Mouse (Mus musculus) adrenal gland, adult 18-20 months (tissue): ENCODE results near the gene Atf4. TPM values are rescaled to one million over a fixed set of nuclear protein-coding genes. Genes with fewer than 3 reads are reported as not detected.

Experiments
- DNase-seq, 2 experiments: peaks; one replicate each; pipeline ENCODE4 v3.0.0; 2021 to 2022; ENCODE audit warnings: low spot score in 2 of 2
- long read RNA-seq, 2 experiments: library from polyadenylated mRNA; stranded (forward); transcript quantifications; one replicate each; pipeline ENCODE4 v2.0.0; 2021
- total RNA-seq, 2 experiments: library from RNA; stranded (reverse); gene quantifications; 1 replicate in 1 of 2; 2 replicates in 1 of 2; pipeline ENCODE4 v1.2.3; 2021

Gene Atf4
- 100 to 1,000 TPM; 237 to 275 TPM for total RNA-seq
- long read RNA-seq, experiment 1, transcript Atf4-201 (3 exons, 1,725 nt) = major isoform, 48 of 56 reads
- long read RNA-seq, experiment 1, partial matches to known transcripts = 5 of 56 reads
- long read RNA-seq, experiment 1, other reads (novel, unspliced or antisense) = 0 of 56 reads
- long read RNA-seq, experiment 2, transcript Atf4-203 (1 exons, 2,019 nt) = minor isoform, 38 of 114 reads
- long read RNA-seq, experiment 2, transcript Atf4-201 (3 exons, 1,725 nt) = major isoform, 54 of 114 reads
- long read RNA-seq, experiment 2, partial matches to known transcripts = 21 of 114 reads
- long read RNA-seq, experiment 2, other reads (novel, unspliced or antisense) = 1 of 114 reads

DNA sequence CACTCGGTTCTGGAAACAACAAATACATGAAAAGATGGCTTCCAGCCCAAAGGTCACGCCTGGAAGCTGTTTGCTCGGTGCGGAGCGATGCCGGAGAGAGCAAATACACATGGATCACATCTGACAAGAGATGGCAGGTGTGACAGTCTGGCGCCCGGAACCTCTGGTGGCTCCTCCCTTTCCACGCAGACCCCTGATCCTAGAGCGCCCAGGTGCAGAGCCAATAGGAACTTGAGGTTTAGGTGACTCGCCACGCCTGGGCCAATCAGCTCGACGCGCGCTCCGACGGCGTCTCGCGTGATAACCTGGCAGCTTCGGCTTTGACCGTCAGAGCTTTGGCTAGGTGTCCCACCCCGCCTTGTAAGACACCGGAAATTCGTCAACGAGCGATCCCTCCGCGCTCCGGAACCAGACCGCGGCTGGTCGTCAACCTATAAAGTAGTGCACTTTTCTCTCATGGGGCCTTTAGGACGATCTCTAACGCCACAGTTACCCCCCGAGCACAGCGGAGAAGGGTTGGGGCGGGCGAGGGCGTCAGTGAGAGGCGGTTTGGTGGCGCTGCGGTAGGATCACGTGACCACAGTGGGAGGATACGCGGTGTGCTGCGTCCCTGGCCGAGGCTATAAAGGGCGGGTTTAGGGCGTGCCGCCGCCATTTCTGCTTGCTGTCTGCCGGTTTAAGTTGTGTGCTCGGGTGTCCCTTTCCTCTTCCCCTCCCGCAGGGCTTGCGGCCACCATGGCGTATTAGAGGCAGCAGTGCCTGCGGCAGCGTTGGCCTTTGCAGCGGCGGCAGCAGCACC is at the start of gene Atf4:
Gene Atf4 (plus strand): TSS at position 338 of the 799 bp plus-strand sequence.
- DNase-seq = peak; percentile 92 to 98

DNA sequence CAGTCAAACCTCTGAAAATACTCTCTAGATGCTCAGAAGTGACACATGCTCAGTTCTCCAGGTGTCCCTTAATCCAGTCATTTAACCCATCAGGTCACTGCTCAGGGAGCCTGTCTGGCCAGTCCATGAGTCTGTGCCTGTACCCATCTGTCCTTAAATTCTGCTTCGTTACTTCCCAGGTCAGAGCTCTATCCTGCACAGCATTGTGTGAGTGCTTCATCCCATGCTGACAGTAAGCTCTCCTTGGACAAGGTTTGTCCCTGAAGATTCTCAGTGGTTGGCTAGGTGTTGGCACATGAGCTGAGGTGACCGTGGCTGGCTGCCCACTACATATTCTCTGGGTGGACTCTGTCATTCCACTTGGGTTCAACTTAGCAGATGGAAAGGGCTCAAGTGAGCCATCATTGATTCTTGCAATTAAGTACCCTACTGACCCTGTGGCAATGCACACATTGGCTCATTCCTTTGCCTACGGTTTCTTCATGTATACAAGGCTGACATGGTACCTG is 48.9 kb upstream of the Atf4 start:
- DNase-seq = no peak

DNA sequence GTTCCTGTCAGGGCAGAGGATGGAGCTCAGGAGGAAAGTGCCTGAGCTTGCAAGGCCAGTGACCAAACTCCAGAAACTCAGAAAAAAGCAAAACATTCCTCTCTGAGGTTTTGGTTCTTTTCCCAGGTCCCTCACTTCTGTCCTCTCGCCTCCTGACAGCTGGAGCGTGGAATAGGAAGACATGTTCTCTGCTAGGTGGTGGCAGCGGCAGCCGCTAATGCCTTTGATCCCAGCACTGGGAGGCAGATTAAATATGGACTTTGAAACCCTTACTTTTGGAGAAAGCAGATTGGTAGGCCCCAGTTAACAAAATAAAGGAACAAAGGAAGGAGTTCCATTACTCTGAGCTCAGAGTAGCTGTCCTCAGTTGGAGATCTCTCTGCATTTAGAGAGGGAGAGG is 46.5 kb upstream of the Atf4 start:
- DNase-seq = no peak

DNA sequence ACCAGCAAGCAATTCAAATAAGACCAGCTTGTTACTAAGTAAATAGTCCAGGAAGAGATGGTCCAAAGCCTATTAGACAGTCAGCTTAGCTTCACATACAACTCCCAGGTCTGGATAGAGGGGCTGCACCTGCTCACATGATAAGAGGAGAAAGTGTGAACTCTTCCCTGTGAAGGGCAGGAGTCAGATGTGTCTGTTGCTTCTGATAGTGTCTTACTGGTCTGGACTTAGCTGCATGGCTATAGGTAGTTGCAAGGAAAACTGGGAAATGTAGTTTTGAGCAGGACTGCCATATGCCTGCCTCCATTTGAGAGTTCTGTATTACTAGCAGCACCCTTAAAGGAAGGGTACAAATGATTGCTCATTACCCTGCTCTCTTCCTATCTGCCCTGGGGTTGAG is 41.3 kb upstream of the Atf4 start:
- no peak for DNase-seq

DNA sequence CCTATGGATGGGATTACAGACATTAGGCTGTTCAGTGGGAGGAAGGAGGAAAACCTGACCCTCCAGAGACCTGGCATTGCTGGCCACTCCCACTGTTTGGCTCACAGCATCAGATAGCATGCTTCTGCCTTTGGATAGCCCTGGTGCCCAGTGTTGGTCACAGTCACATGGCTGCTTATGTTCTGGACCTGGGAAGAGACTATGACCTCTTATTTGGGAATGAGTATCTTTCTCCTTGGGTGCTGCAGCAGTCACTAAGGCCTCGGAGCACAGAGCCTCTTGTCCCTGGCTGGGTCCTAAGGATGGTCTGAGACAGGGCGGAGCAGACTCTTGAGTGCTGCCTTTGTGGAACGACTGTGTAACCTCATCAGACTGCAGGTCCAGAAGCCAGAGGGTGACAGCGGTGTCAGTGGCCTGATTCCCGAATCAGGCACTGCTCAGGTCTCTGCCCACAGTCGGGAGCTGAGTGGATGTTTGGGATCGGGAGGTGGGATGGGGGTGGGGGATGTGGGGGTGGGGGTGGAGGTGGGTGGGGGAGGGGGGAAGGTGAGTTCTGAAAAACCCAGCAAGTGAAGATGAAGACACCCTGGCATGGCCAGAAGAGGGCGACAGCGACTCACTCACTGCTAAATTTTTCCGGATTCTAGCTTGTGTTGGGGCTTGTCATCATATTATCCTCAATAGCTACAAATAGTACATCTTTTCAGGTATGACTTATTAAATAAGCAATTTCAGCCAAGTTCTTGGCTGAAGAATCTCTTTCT is 39.1 kb upstream of the Atf4 start:
- peak; percentile 26 to 50 for DNase-seq

DNA sequence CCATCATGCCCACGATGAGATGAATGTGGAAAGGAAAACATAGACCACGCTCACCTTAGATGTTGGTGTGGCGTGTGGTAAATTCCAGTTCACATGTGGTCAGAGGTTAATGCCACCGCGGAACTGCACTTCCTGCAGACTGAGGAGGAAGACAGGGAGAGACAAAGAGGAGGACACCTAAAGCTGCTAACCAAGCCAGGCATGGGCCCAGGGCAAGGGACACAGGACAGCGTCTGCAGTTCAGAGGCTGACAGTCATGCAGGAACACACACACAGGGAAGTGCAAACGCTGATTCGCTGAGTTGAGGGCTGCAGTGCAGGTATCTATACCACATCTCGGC is 38.5 kb upstream of the Atf4 start:
- DNase-seq = no peak

DNA sequence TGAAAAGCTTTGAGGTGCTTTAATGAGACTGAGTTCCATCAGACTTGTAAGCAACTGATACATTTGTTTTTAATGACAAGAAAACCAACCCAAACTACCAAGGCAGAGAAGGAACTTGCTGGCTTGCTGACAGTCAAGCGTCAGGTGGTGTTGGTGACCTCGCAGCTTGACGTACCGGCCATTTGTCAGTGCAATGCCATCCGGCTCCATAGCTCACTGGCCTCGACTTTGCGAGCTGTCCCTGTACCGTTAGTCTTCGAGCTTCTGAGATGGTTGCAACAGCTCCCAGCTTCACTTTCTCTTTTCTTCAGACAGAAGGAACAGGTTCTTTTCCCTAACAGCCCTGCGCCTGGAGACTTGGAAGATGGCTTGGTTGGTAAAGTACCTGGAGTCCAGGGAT is 37.5 kb upstream of the Atf4 start:
- DNase-seq = peak in 1 of 2 experiments; percentile 16

DNA sequence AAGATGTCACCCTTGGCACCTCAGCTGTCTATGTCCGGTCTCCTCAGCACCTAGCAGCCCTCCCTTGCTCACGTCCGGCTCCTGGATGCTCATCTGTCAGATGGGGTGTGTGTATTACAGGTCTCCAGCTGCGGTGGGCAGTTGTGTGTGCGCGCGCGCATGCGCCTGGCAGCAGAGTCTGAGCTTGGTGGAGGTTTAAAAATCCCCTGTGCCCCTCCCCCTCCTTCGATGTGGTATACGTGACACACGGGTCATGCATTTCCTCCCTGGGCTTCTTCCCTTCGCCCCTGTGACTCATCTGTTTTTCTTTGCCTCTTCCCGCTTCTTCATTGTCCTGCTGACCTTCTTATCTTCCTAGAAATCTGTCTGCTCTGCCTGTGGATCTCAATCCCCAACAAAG is 35.8 kb upstream of the Atf4 start:
- peak in 1 of 2 experiments; percentile 11 for DNase-seq

DNA sequence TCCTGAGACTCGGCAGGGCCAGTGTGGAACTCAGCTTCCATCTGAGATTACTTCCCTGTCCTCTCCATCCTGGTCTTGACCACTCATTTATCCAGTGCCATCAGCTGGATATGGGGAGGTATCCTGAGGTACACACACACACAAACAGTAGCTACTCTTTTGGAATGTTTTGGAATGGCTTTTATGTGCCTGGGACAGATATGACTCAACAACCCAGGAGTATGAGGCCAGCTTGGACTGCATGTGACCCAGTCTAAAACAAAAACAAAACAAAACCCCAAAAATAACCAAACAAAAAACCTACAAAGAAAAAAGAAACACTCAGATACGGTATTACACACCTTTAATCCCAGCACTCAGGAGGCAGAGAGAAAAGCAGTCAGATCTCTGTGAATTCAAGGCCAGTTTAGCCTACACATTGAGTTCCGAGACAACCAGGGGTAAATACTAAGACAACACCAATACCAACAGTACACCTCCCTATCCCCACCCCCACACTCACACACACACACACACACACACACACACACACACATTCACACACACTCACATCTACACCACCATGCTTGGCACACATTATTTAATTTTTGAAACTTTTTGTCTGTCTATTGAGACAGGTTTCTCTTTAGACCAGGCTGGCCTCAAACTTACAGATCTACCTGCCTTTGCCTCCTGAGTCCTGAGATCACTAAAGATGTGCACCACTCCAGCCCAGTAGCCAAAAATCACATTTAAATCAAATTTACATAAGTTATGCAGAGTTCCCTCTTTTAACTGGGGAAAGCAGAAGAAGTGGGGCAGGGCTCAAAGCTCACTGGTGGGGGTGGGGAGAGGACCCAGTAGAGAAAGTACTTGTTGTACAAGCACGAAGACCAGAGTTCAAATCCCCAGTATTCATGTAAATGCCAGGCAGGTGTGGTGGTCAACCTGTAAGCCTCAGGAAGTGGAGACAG is 35.0 kb upstream of the Atf4 start:
- DNase-seq = no peak

DNA sequence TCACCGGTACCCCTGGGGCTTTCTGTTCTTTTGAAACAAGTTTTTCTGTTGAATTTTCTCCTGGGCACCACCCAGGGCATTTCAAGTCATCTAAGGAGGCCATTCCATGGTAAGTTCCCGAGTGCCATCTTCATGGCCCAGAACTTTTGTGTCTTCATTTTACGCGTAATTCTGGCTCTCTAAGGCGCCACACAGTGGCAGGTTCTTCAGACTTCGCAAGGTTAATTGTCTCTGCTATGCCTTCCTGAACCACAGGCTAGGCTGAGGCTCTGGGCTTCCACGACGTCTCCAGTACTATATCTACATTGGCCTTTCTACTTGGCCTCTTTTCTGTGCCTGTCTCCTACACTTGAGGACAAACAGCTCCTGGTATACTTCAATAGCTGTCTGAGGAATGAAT is 34.0 kb upstream of the Atf4 start:
- DNase-seq = no peak

DNA sequence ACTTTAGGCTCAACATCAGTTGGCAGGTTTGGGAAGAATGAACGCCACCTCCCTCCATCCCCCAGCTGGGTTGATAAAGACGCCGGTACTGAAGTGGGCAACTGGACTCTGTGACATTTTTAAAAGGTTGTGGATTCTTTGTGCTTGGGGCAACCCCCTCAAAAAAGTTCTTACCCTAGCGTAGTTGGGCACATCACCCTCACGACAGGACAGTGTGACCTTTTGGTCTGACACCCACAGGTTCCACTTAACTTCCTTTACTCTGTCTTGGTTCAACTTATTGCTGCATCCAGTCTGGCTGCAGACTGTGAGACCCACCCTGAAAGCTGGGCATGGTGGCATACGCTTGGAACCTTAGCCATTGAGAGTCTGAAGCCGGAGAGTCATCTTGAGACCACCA is 31.2 kb upstream of the Atf4 start:
- DNase-seq = no peak

DNA sequence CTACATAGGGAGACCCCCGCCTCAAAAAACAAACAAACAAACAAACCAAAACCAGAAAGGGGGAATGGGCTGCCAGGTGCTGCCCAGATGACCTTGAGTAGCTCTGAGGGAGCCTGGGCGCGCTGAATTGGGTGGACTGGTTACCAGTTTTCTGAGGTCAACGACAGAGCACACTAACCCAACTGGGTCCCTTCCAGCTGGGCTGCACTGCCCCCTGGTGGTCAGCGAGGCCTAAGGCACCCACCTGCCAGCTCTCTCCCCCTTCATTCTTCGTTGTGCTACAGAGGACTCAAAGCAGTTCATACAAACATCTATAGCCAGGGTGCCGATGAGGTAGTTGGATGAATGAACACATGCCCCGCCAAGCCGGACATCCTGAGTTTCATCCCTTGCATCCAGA is 29.8 kb upstream of the Atf4 start:
- DNase-seq = peak; percentile 83 to 90

DNA sequence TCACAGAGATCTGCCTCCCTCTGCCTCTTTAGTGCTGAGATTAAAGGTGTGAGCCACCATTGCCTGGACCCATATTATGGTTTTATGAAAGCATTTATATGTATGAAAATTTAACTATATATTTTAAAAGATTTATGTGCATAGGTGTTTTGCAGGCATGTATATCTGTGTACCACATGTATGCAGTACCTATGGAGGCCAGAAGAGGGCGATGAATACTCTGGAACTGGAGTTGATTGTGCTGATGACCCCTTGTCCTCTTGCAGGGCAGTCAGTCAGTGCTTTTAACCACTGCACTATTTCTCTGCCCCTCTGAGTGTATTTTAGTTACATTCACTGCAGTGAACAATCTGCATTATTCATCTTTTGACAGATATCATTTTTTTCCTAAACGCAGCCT is 29.2 kb upstream of the Atf4 start:
- DNase-seq = peak; percentile 50 to 66

DNA sequence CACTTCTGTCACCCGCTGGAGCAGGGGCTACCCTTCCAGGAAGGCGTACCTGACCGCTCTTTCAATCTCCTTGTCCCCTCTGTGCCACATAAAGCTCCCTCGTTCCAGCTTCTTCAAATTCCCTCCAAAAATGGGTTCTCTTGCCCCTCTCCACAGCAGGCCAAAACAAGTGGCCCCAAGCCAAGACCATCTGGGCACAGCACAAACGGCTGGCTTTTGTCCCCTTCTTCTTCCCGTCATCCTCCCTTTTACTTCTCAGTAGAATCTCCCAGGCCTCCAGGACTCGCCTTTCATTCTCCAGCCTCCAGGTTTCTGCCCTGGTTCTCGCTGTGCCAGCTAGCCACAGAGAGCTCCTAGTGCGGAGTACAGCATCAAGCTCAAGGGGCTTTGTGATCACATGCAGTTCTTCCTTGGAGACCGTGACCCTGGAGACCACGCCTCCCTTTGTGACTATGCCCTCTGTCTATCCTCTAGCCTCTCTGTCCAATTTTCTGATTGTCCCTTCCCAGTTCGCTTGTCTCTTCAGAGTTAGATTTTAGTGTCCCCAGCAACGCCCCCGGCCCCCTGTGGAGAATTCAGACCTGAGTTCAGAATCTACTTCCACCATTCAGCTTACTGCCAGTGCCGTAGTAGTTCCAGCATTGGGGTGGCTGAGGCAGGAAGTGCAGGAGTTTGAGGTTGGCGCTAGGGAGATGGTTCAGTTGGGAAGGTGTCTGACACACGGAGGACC is 26.7 kb upstream of the Atf4 start:
- no peak for DNase-seq

DNA sequence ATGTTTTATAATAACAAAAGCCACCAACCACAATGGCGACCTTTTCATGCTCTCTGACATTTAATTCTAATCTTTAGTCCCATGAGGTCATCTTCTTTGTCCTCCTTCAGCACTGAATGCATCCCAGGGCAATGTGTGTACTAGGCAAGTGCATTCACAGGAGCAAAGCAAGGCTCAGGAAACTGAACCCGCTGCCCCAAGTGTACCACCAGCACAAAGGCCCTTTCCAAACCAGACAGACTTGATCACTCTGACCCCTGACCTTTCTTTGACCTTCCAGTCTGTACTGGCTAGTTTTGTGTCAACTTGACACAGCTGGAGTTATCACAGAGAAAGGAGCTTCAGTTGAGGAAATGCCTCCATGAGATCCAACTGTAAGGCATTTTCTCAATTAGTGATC is 22.7 kb upstream of the Atf4 start:
- no peak for DNase-seq

DNA sequence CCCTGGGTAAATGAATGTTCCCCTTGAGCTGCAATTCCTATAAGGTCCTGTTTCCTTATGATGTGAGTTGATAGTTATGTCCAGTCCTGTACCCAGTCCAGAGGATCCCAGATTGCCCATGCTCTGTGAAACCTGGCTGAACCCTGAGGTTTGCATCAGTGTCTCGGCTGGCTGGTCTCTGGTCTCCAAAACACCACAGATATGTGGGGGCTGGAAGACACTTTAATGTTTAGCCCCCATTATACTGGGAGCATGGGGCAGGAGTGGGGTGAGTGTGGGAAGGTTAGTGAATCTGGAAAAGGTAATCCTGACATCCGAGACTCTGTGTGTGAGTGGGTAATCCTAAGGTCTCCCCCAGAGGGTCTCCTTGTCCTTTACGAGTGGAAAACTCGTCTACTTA is 21.9 kb upstream of the Atf4 start:
- DNase-seq = no peak

DNA sequence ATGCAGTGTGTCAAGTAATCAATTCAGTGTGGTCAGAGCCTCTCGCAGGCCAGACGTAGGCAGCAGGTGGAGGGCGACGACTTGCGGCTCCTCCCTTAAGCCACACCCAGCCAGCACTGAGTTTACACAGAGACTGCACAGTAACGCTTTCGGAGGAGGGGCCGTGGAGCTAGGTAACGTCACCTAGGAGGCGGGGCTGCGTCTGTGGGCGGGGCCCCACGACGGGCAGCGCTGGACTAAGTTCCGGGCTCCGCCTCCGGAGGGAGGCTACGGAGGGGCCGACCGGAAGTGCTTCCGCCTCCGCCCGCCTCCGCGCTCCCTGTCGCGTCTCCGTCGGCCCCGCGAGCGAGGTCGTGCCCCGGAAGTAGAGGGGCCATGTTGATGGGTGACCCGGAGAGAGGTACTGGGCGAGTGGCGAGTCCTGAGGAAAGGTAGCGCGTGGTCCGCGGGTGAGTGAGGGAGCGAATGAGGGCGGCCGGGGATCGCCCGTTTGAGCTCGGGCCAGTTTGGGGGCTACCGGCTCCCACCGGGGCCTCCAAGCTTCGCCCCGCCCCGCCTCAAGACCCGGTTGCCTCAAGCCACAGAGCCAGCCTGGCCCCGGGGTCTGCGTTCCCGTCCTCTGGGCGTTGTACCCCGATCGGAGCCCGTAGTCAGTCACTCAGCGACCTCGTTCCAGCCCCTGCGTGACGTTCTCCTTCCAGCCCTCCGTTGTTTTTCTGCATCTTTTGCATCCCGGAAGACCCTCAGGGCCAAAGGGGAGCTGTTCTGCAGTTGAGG is 21.1 kb upstream of the Atf4 start, which contains the start of gene Mief1:
Gene Mief1 (plus strand): TSS at position 286 of the 777 bp plus-strand sequence.
- DNase-seq = peak; percentile 97 to 98

DNA sequence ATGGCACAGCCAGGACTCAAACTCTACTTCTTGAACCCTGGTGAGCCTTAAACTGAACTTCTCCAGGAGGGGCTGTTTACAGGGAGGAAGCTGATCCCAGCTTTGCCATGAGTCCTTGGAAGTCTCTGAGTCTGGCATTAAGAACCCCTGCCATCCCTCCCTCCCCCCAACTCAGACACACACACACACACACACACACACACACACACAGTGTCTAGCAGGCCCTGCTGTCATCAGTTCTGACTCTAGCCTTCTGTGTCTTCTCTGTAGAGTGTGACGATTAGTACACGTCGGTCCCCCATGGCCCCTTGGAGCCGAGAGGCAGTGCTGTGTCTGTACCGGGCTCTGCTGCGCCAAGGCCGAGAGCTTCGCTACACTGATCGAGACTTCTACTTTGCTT is 19.4 kb upstream of the Atf4 start, which contains the start of gene AC140267.1:
Gene AC140267.1 (plus strand): TSS at position 301 of the 400 bp plus-strand sequence.
- no peak for DNase-seq

DNA sequence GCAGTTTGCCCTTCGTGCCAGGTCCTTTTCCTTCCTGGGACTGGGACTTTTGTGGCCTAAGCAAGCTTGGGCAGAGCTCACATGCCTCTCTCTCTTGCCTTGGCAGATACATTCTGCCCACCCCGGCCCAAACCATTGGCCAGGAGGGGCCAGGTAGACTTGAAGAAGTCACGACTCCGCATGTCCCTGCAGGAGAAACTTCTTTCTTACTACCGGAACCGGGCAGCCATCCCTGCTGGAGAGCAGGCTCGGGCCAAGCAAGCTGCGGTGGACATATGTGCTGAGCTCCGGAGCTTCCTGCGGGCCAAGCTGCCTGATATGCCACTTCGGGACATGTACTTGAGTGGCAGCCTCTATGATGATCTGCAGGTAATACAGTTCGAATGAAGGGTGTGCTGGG is 6.8 kb upstream of the Atf4 start:
- no peak for DNase-seq
